Mouse (Mus musculus) thymus, postnatal 10 days (tissue): ENCODE measurements at regions not wholly inside any gene's neighbourhood (a gene's known extent, or its start where the extent isn't known, plus 50 kb on each side); places are given as distances from the start of the nearest gene placed in this dataset.

Source experiments
- DNase-seq, 2 experiments: peaks; one replicate each; pipeline ENCODE4 v3.0.0; 2021; ENCODE audit warnings: low spot score in 2 of 2

- no peak for DNase-seq
Measured at GRCm38 (mm10) chr9:41513701-41514100, 352.2 kb upstream of the Ubash3b start.

- DNase-seq: no peak
Measured at GRCm38 (mm10) chr9:41509597-41509996, 348.1 kb upstream of the Ubash3b start.

DNA sequence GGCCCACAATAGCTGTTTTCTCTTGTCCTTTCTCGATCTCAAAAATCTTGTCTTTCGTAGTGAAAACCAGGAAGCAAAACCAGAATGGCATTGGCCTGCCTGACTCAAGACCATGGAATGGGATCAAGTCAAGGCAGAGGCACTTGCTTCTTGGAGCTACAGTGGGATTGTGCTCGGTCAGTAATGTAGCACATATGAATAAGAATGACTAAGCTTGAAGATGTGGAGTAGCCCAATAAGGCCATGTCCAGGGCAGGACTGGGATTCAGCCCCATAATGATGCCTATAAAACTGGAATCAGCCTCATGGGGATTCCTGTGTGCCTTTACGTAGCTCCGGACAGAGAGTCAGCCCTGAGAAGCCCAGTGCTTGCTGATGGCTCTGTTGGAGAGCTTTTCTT lies 347.2 kb upstream of the Ubash3b start:
- no peak for DNase-seq

DNA sequence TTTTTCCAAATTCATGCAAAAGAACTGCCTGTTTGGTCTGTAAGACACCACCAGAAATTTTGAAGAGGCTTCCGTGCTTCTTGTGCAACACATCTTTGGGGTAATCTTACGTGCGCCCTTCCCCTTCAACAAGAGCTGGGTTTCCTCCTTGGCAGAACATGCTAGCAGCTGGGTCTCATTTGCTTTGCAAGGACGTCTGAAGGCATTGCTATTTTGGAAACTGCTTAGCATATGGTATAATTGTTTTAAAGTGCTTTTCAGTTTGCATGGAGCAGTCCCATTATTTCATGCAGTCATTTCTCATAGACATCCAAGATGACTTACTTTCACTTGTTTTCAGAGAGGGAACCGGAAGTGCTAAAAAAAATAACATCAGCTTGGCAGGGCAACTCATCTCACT lies 336.8 kb upstream of the Ubash3b start:
- DNase-seq: no peak

- no peak for DNase-seq
Measured at GRCm38 (mm10) chr9:41490112-41490511, 328.6 kb upstream of the Ubash3b start.

GRCm38 (mm10) chr9:41488046-41488445 lies 326.5 kb upstream of the Ubash3b start:
- DNase-seq: no peak

GRCm38 (mm10) chr9:41483218-41483617 lies 321.7 kb upstream of the Ubash3b start:
- no peak for DNase-seq

DNA sequence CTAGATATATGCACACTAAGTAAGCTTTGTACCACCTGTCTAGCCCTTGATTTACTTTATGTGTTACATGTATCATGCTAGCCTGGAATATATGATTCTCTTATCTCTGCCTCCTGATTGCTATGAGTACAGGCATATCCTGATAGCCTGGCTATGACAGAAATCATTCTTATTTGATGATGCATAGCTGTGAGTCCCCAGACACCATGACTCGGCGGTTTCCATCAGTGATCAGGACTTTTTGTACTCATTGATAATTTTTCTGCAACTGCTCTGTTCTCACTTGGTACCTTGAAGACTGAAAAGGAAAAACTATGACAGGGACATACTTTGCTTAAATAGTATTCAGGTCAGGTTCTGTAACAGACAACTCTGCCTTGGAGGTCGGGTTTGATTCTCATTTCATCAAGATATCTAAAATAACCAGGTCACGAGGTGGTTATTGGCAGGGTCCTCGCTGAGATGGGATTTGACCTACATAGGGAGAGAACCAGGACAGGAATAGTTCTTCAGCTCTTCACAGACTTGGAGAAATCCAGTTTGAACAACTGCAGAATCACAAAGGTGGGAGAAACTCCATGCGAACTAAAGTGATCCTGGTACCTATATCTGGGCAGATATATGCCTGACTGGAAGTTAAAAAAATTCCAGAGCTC lies 320.2 kb upstream of the Ubash3b start:
- no peak for DNase-seq

DNA sequence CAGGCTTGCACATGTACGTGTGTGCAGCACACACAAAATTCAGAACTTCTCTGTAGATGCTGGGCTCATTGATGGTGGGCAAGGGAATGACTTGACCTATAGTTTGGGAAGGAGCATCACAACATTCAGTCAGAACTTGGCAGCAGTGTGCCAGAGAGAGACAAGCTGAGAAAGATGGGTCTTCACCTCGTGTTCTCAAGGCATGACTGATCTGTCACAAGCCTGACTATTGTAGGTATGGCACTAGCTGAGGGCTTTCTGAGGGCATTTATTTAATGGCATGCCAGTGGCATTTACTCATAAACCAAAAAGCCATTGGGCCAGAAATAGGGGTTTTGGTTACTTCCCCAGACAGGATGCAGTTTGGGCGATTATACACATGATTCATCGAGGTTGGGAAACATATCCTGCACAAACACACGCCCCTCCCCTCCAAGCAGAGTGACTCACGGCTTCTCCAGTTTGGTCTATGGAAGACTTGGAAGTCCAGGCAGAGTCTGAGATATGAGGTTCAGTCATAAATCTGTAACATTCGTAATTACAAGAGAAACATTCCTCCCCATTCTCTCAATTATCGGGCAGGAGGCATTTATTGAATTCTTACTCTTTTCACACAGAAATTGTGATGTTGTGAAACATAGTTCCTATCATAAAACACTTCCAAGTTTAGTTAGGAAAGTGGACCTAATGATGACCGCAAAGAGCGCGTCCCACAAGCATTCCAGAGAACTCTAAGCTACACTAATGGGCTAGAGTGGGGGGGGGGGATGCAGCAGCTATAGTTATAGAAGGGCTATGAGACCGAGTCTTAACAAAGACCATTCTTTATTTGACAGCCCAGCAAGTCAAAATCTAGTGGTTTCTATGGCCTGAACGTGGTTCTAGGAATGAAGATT lies 318.6 kb upstream of the Ubash3b start:
- DNase-seq: no peak

DNA sequence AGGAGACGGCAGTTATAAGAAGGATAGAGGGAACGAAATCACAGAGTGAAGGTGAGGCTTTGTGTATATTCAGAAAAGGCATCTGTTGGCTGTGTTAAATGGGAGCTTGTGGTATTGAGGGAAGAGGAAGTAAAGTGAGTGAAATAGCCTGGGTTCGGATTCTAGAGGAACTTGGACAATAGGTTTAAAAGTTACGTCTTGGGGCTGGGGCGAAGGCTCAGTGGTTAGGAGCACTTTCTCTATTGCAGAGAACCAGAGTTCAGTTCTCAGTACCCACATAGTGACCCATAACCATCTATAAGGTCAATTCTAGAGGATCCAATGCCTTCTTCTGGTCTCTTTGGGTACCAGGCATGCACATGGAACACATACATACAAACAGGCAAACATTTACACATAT lies 317.6 kb upstream of the Ubash3b start:
- DNase-seq: no peak

DNA sequence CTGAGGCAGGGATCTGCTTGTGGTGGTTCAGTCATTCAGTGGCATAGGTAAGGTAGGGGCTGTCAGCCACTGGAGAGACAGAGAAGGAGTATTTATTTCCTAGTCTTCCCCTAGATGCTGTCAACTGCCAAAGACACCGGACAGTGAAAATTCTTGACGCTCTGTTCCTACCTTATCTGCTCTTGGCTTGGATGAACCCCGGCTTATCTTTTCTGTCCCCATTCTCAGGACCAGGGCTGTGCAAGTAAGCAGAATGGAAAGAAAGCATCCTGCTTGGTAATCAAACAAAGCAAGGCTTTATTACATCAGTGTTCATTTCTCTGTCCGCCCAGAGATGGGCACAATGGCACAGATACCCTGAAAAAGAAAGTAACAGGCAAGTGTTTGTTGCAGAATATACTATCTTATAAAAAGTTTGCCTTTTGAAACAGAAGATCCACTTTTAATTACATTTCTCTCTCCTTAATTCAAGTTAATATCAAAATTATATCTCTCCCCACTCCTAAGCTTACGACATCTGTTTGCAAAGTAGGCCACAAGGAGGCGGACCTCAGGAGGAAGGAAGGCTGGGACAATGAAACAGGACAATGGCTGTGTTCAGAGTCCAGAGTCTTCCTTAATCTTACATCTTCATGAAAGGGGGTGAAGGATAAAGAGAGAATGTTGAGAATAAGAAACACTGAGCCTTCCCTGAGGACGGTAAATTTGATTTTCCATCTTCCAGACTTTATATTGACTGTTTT lies 316.8 kb upstream of the Ubash3b start:
- no peak for DNase-seq

GRCm38 (mm10) chr9:41475326-41475725 lies 313.8 kb upstream of the Ubash3b start:
- no peak for DNase-seq

DNA sequence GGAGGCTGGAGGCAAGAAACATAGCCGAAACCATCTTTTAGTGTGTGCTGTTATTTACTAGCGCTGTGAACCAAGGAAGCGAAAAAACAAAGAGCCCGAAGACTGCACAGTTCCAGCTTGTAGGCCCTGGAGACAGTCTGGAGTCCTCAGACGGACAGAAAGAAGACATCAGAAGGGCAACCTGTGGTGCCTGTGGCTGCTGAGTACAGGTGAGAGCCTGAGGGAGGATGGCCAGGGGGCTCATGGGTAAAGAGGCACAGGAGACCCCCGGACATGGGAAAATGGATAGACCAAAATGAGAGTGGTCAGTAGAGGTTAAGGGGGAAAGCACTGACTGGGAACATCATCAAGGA lies 313.4 kb upstream of the Ubash3b start:
- DNase-seq: no peak

DNA sequence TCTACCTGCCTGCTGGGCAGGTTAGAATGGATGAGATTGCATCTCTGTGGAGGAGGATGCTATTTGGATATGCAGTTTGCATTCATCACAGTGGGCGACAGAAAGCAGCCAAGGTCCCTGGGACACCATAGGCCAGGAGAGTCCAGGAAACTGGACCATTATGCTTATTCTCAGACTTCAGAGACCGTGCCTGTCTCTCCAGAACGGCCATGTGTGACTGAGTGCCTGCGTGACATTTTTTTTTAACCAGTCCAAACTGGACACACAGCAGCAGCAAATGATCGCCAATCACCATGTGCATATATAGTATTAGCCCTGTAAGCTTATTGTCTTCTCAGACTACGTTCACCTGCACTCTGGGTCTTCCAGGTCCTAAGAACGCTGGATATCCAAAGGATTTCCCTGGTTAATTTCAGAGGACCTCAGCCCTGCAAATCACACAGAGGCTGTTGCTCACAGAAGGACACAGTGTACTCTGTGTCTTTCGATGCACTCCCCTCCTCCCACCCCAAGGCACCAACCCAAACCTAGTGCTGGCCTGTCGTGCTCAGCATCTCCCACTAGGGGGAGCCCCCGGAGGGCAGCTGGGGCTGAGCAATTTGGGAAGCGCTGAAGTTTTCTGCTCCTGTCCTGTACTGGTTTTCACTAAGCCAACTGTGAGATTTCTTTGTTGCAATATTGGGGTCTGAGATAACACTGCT lies 312.9 kb upstream of the Ubash3b start:
- DNase-seq: peak; percentile 9 to 66

DNA sequence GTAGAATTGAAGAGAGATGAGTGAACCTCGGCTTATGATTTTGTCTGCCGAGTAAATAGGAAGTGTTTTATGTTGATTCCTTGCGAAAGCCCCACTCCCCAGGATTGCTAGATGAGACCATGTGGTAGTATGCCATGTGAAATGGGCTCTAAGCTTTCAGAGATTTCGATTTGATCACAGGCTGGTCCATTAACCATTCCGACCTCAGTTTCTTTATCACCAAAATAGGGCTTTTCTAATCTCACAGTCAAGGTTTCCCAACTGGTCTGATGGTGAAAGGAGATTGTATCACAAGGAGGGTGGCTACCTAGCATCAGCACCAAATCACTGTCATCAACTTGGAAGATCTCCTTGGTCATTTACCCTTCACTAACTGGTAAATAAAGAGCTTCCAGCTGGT lies 312.0 kb upstream of the Ubash3b start:
- no peak for DNase-seq

DNA sequence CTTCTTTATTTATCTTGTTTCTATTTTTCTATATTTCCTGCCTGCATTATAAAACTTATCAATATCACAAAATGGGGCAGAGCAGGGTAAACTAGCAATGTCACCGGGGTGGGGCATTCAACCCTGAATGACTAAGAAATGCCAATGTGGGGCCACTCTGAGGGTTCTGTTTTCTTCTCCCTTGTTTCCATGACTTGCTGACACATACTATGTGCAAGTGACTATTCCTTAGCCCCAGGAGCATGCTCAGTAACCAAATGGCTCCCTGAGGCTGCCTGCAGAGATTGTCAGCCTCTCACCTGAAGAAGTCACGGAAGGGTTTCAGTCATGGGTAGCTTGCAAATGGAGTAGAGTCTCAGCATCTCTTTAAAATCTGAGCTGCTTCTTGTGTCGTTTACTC lies 309.8 kb upstream of the Ubash3b start:
- no peak for DNase-seq

- DNase-seq: no peak
Measured at GRCm38 (mm10) chr9:41470010-41470409, 308.5 kb upstream of the Ubash3b start.

DNA sequence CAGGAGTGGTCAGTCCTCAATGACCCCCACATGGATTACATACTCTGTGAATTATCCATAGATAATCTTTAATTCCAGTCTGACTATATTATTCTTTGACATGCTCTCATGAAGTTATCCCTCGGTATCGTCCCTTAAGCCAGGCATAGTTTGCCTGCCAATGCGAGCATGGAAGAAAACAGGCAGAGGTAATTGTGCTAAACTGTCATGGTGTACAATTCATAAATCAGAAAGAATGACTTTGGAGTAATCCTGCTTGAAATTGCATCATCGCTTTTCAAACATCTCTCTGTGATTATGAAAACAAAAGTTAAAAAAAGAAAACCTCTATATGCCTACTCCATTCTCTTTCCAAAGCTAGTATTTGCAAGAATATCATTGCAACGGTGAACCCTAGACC lies 307.9 kb upstream of the Ubash3b start:
- no peak for DNase-seq

GRCm38 (mm10) chr9:41464057-41464685 lies 302.7 kb upstream of the Ubash3b start:
- DNase-seq: no peak

GRCm38 (mm10) chr9:41461742-41462141 lies 300.2 kb upstream of the Ubash3b start:
- peak; percentile 34 to 77 for DNase-seq

GRCm38 (mm10) chr9:41460709-41461108 lies 299.2 kb upstream of the Ubash3b start:
- no peak for DNase-seq

DNA sequence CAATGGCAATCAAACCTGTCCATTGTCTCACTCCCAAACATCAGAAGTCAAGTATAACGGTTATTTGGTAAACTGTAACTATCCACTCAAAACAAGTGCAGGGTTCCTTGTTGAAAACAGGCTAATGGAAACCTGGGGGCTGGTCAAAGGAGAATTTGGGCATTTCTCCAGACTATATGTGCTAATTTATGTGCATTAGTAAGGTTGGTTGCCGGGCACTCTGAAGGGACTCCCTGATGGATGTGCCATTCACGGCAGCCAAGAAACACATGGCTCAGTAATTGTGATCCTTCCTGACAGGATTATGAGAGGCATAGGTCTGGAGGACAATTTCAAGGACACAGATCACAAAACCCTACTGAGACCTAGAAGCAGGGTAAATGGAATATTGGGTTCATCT lies 295.5 kb upstream of the Ubash3b start:
- DNase-seq: no peak
